Mouse (Mus musculus) CH12.LX (cell line): ENCODE results near the gene Tmem259. TPM values are rescaled to one million over a fixed set of nuclear protein-coding genes. Genes with fewer than 3 reads are reported as not detected.
A peak's percentile ranks its signal among the peaks of the same experiment; 100 is the strongest.

ENCODE experiments used
- DNase-seq: peaks from one replicate; pipeline ENCODE4 v3.0.0-alpha.2; 2013; ENCODE audit errors: extremely low read depth
- H3K27ac ChIP-seq: 2 replicates; pipeline ENCODE4 v1.5.1; 2012; ENCODE audit warnings: low read depth, mild to moderate bottlenecking, control low read depth, moderate library complexity; ENCODE audit not compliant: insufficient read depth
- H3K27me3 ChIP-seq: replicated peaks from 2 replicates; pipeline ENCODE3; 2012; ENCODE audit warnings: inconsistent platforms
- H3K36me3 ChIP-seq, 2 experiments: replicated peaks in 1 of 2; 2 replicates each; pipeline versions ENCODE3 to v1.6.1; 2012; ENCODE audit warnings: inconsistent platforms in 1 of 2, low read length in 1 of 2, mild to moderate bottlenecking in 1 of 2, mixed read lengths in 1 of 2, moderate library complexity in 1 of 2; ENCODE audit not compliant: control insufficient read depth in 1 of 2, insufficient read depth in 1 of 2
- H3K4me1 ChIP-seq, 2 experiments: 2 replicates each; pipeline ENCODE4 v1.6.1; 2012; ENCODE audit warnings: inconsistent platforms in 1 of 2, moderate library complexity in 1 of 2; ENCODE audit not compliant: insufficient read depth in 2 of 2, control insufficient read depth in 1 of 2
- H3K4me2 ChIP-seq: 2 replicates; pipeline ENCODE4 v1.6.1; 2012; ENCODE audit warnings: low read depth, mild to moderate bottlenecking, control low read depth; ENCODE audit not compliant: poor library complexity, insufficient read depth, severe bottlenecking
- H3K4me3 ChIP-seq, 3 experiments: fragments of 150-350 bp in 1 of 3; sonication (generic) in 1 of 3; replicated peaks in 1 of 3; 2 replicates each; pipeline versions ENCODE3 to v1.5.1; 2011 to 2012; ENCODE audit warnings: low read depth in 2 of 3, low read length in 2 of 3, mild to moderate bottlenecking in 2 of 3, moderate library complexity in 2 of 3, control low read depth in 1 of 3, improper control_type of control experiment in 1 of 3, inconsistent platforms in 1 of 3, mixed read lengths in 1 of 3; ENCODE audit not compliant: poor library complexity in 1 of 3
- H3K79me2 ChIP-seq: replicated peaks from 2 replicates; pipeline ENCODE4 v1.6.1; 2012; ENCODE audit warnings: mild to moderate bottlenecking, moderate library complexity; ENCODE audit not compliant: control insufficient read depth, poor library complexity, insufficient read depth, severe bottlenecking; ENCODE audit errors: extremely low read depth
- H3K9ac ChIP-seq: 2 replicates; pipeline ENCODE4 v1.6.1; 2012; ENCODE audit warnings: low read depth, mild to moderate bottlenecking, control low read depth, moderate library complexity; ENCODE audit not compliant: insufficient read depth
- H3K9me3 ChIP-seq: replicated peaks from 2 replicates; pipeline ENCODE3; 2012; ENCODE audit warnings: low read length, inconsistent platforms, mixed read lengths
- BHLHE40 ChIP-seq: IDR thresholded peaks from 2 replicates; pipeline ENCODE4 v1.6.1; 2011; ENCODE audit warnings: mild to moderate bottlenecking, low read depth, low read length, improper control_type of control experiment
- CHD1 ChIP-seq: IDR thresholded peaks from 2 replicates; pipeline ENCODE4 v1.6.1; 2012; ENCODE audit warnings: low read depth, low read length, improper control_type of control experiment, inconsistent platforms
- CHD2 ChIP-seq: IDR thresholded peaks from 2 replicates; pipeline ENCODE4 v1.6.1; 2011; ENCODE audit warnings: low read length, improper control_type of control experiment
- CTCF ChIP-seq, 2 experiments: IDR thresholded peaks in 1 of 2; conservative IDR thresholded peaks in 1 of 2; 2 replicates each; pipeline ENCODE4 v1.5.1; 2011 to 2012; ENCODE audit warnings: low read depth in 2 of 2, low read length in 2 of 2, improper control_type of control experiment in 1 of 2, inconsistent platforms in 1 of 2, mild to moderate bottlenecking in 1 of 2, moderate library complexity in 1 of 2
- E2F4 ChIP-seq: IDR thresholded peaks from 2 replicates; pipeline ENCODE4 v1.6.1; 2011; ENCODE audit warnings: low read depth, low read length, improper control_type of control experiment; ENCODE audit not compliant: insufficient replicate concordance
- ELF1 ChIP-seq: IDR thresholded peaks from 2 replicates; pipeline ENCODE4 v1.6.1; 2014; ENCODE audit warnings: low read depth, mild to moderate bottlenecking, inconsistent platforms, low read length, improper control_type of control experiment
- EP300 ChIP-seq: IDR thresholded peaks from 2 replicates; pipeline ENCODE4 v1.6.1; 2011; ENCODE audit warnings: low read length, improper control_type of control experiment
- ETS1 ChIP-seq: conservative IDR thresholded peaks from 2 replicates; pipeline ENCODE4 v1.6.1; 2012; ENCODE audit warnings: low read depth, mild to moderate bottlenecking, inconsistent platforms, low read length, improper control_type of control experiment, moderate library complexity
- GABPA ChIP-seq: IDR thresholded peaks from 2 replicates; pipeline ENCODE4 v1.6.1; 2012; ENCODE audit warnings: low read depth, low read length, improper control_type of control experiment, inconsistent platforms; ENCODE audit not compliant: insufficient replicate concordance
- HCFC1 ChIP-seq: IDR thresholded peaks from 2 replicates; pipeline ENCODE4 v1.6.1; 2012; ENCODE audit warnings: low read depth, mild to moderate bottlenecking, inconsistent platforms, low read length, improper control_type of control experiment
- IRF4 ChIP-seq: IDR thresholded peaks from 2 replicates; pipeline ENCODE4 v1.6.1; 2014; ENCODE audit warnings: low read depth, mild to moderate bottlenecking, inconsistent platforms, low read length, improper control_type of control experiment
- JUN ChIP-seq: IDR thresholded peaks from 2 replicates; pipeline ENCODE4 v1.6.1; 2011; ENCODE audit warnings: low read depth, mild to moderate bottlenecking, low read length, improper control_type of control experiment, moderate library complexity; ENCODE audit not compliant: insufficient read depth
- JUND ChIP-seq: conservative IDR thresholded peaks from 2 replicates; pipeline ENCODE4 v1.6.1; 2011; ENCODE audit warnings: low read depth, low read length, improper control_type of control experiment
- KAT2A ChIP-seq: IDR thresholded peaks from 2 replicates; pipeline ENCODE4 v1.6.1; 2012; ENCODE audit warnings: low read length, improper control_type of control experiment, inconsistent platforms; ENCODE audit not compliant: insufficient replicate concordance
- MAFK ChIP-seq: IDR thresholded peaks from 2 replicates; pipeline ENCODE4 v1.6.1; 2011; ENCODE audit warnings: low read length, improper control_type of control experiment; ENCODE audit not compliant: insufficient replicate concordance
- MAX ChIP-seq: IDR thresholded peaks from 2 replicates; pipeline ENCODE4 v1.6.1; 2011; ENCODE audit warnings: low read length, improper control_type of control experiment
- MAZ ChIP-seq: IDR thresholded peaks from 2 replicates; pipeline ENCODE4 v1.6.1; 2012; ENCODE audit warnings: low read depth, mild to moderate bottlenecking, inconsistent platforms, low read length, improper control_type of control experiment, moderate library complexity
- MEF2A ChIP-seq: IDR thresholded peaks from 2 replicates; pipeline ENCODE4 v1.6.1; 2014; ENCODE audit warnings: low read depth, mild to moderate bottlenecking, inconsistent platforms, low read length, improper control_type of control experiment, borderline replicate concordance
- MXI1 ChIP-seq: IDR thresholded peaks from 2 replicates; pipeline ENCODE4 v1.6.1; 2011; ENCODE audit warnings: mild to moderate bottlenecking, low read depth, low read length, improper control_type of control experiment
- MYC ChIP-seq: IDR thresholded peaks from 2 replicates; pipeline ENCODE4 v1.6.1; 2011; ENCODE audit warnings: low read depth, mild to moderate bottlenecking, improper control_type of control experiment, low read length
- NELFE ChIP-seq: IDR thresholded peaks from 2 replicates; pipeline ENCODE4 v1.6.1; 2011; ENCODE audit warnings: low read depth, low read length, improper control_type of control experiment
- NRF1 ChIP-seq: IDR thresholded peaks from 2 replicates; pipeline ENCODE4 v1.6.1; 2014; ENCODE audit warnings: low read depth, mild to moderate bottlenecking, inconsistent platforms, low read length, improper control_type of control experiment, moderate library complexity
- PAX5 ChIP-seq: IDR thresholded peaks from 2 replicates; pipeline ENCODE4 v1.6.1; 2012; ENCODE audit warnings: low read length, inconsistent platforms, mixed read lengths
- POLR2A ChIP-seq: IDR thresholded peaks from 2 replicates; pipeline ENCODE4 v1.6.1; 2011; ENCODE audit warnings: low read depth, mild to moderate bottlenecking, improper control_type of control experiment, low read length
- POLR2AphosphoS2 ChIP-seq: IDR thresholded peaks from 2 replicates; pipeline ENCODE4 v1.6.1; 2011; ENCODE audit warnings: low read depth, low read length, improper control_type of control experiment
- RAD21 ChIP-seq: IDR thresholded peaks from 2 replicates; pipeline ENCODE4 v1.6.1; 2011; ENCODE audit warnings: low read depth, mild to moderate bottlenecking, low read length, improper control_type of control experiment, moderate library complexity
- RCOR1 ChIP-seq: conservative IDR thresholded peaks from 2 replicates; pipeline ENCODE4 v1.6.1; 2012; ENCODE audit warnings: low read depth, mild to moderate bottlenecking, inconsistent platforms, low read length, improper control_type of control experiment
- SIN3A ChIP-seq: IDR thresholded peaks from 2 replicates; pipeline ENCODE4 v1.6.1; 2012; ENCODE audit warnings: low read length, improper control_type of control experiment, inconsistent platforms
- SMC3 ChIP-seq: IDR thresholded peaks from 2 replicates; pipeline ENCODE4 v1.6.1; 2011; ENCODE audit warnings: low read depth, low read length, improper control_type of control experiment
- TBP ChIP-seq: conservative IDR thresholded peaks from 2 replicates; pipeline ENCODE4 v1.6.1; 2011; ENCODE audit warnings: low read depth, low read length, improper control_type of control experiment
- TCF12 ChIP-seq: IDR thresholded peaks from 2 replicates; pipeline ENCODE4 v1.6.1; 2014; ENCODE audit warnings: low read depth, mild to moderate bottlenecking, inconsistent platforms, low read length, improper control_type of control experiment
- UBTF ChIP-seq: IDR thresholded peaks from 2 replicates; pipeline ENCODE4 v1.6.1; 2012; ENCODE audit warnings: low read depth, mild to moderate bottlenecking, inconsistent platforms, low read length, improper control_type of control experiment, moderate library complexity
- USF1 ChIP-seq: IDR thresholded peaks from 2 replicates; pipeline ENCODE4 v1.6.1; 2014; ENCODE audit warnings: low read depth, mild to moderate bottlenecking, inconsistent platforms, low read length, improper control_type of control experiment
- USF2 ChIP-seq: conservative IDR thresholded peaks from 2 replicates; pipeline ENCODE4 v1.6.1; 2011; ENCODE audit warnings: low read depth, low read length, improper control_type of control experiment
- ZC3H11A ChIP-seq: IDR thresholded peaks from 2 replicates; pipeline ENCODE4 v1.6.1; 2012; ENCODE audit warnings: low read depth, mild to moderate bottlenecking, inconsistent platforms, low read length, improper control_type of control experiment
- ZKSCAN1 ChIP-seq: IDR thresholded peaks from 2 replicates; pipeline ENCODE4 v1.6.1; 2012; ENCODE audit warnings: low read depth, inconsistent platforms, low read length, improper control_type of control experiment, borderline replicate concordance
- ZMIZ1 ChIP-seq: IDR thresholded peaks from 2 replicates; pipeline ENCODE4 v1.6.1; 2012; ENCODE audit warnings: low read depth, mild to moderate bottlenecking, inconsistent platforms, low read length, improper control_type of control experiment
- ZNF384 ChIP-seq: IDR thresholded peaks from 2 replicates; pipeline ENCODE4 v1.6.1; 2012; ENCODE audit warnings: low read depth, low read length, improper control_type of control experiment, inconsistent platforms
- dilution Hi-C: fragments of 300-500 bp; cut with MboI; formaldehyde crosslinking; loops from 2 replicates; pipeline ENCODE4 v1.14.3; 2020; ENCODE audit warnings: low sequenced_read_pairs; ENCODE audit not compliant: extremely low pct_unique_long_range_greater_than_20kb, extremely low pct_ligation_motif_present
- in situ Hi-C: fragments of 300-500 bp; cut with MboI; formaldehyde crosslinking; loops from 3 replicates; pipeline ENCODE4 v1.14.3; 2019; ENCODE audit warnings: low sequenced_read_pairs, low pct_ligation_motif_present, low pct_unique_long_range_greater_than_20kb, mixed read lengths
- polyA plus RNA-seq: library from polyadenylated mRNA; unstranded; fragments of >175 nt; gene quantifications from 2 replicates; pipeline ENCODE4 v1.2.1, GENCODE M21; 2012; ENCODE audit warnings: low read depth; ENCODE audit not compliant: insufficient read length
- total RNA-seq, 2 experiments: library from RNA; depleted of rRNA; stranded (reverse); fragments of 300-350 nt in 1 of 2; fragments of >200 nt in 1 of 2; gene quantifications; 2 replicates each; pipeline ENCODE4 v1.2.3; 2012 to 2014

The Tmem259 gene
- total and polyA plus RNA-seq, 3 experiments = 50.1 to 84.2 (median 71.7) TPM

- H3K9me3 ChIP-seq = no peaks in the 10 kb centered on the region
- peaks cover 27 to 36% of the 10 kb centered on the region in 2 experiments for H3K4me1 ChIP-seq
- peak; percentile 74 for DNase-seq
- H3K36me3 ChIP-seq = peaks cover 64 to 84% of the 10 kb centered on the region in 2 experiments
- no peak for TF ChIP-seq RAD21
- TF ChIP-seq USF2 = no peak
- peak; percentile 82; the same call in 1 of the 2 replicates for TF ChIP-seq SIN3A
- peak; percentile 56; the same call in 1 of the 2 replicates for TF ChIP-seq MAX
- TF ChIP-seq ZKSCAN1 = no peak
- TF ChIP-seq KAT2A = no peak
- peak; percentile 44 for TF ChIP-seq HCFC1
- no peak for TF ChIP-seq NRF1
- peak; percentile 49; the same call in 1 of the 2 replicates for TF ChIP-seq UBTF
- no peak for TF ChIP-seq ZMIZ1
- no peak for TF ChIP-seq NELFE
- peak; percentile 81 for TF ChIP-seq ELF1
- no peak for TF ChIP-seq GABPA
- TF ChIP-seq CHD1 = 0 out of 2 replicates have a peak, but pooled peaks have one; percentile 76
- TF ChIP-seq ZC3H11A = no peak
- TF ChIP-seq SMC3 = no peak; the same call in 1 of the 2 replicates
- TF ChIP-seq MXI1 = 0 out of 2 replicates have a peak, but pooled peaks have one; percentile 59
- peak; percentile 74 for TF ChIP-seq ETS1
- TF ChIP-seq MYC = peak; percentile 53; the same call in 1 of the 2 replicates
- TF ChIP-seq ZNF384 = peak; percentile 58
- no peak for TF ChIP-seq PAX5
- peak; percentile 72 for TF ChIP-seq JUND
- TF ChIP-seq MEF2A = peak; percentile 54; the same call in 1 of the 2 replicates
- TF ChIP-seq EP300 = peak; percentile 94
- peak; percentile 87 for TF ChIP-seq MAZ
- no peak for TF ChIP-seq TBP
- no peak for TF ChIP-seq E2F4
- TF ChIP-seq MAFK = no peak
- TF ChIP-seq BHLHE40 = peak; percentile 76
- peak; percentile 77 for TF ChIP-seq TCF12
- no peak for TF ChIP-seq CTCF (conservative IDR thresholded peaks at IDR 0.05 in 1 of 2, IDR thresholded peaks at IDR 0.05 in 1 of 2; ENCODE audit: low read depth in 2 of 2, low read length in 2 of 2)
- peak; percentile 56 for TF ChIP-seq CHD2
- TF ChIP-seq JUN = peak; percentile 75
- peak; percentile 41; the same call in 1 of the 2 replicates for TF ChIP-seq POLR2A
- peak; percentile 98 for TF ChIP-seq IRF4
- no peak for TF ChIP-seq USF1
- peak; percentile 79; the same call in 1 of the 2 replicates for TF ChIP-seq RCOR1
- TF ChIP-seq POLR2AphosphoS2 = no peak
- H3K27ac ChIP-seq = peak overlapping the region; percentile 97
- dilution Hi-C loops = no loop called here
- H3K4me2 ChIP-seq = peak overlapping the region; percentile 48
- H3K9ac ChIP-seq = peak overlapping the region; percentile 19
- in situ Hi-C loops = no loop called here
- H3K27me3 ChIP-seq = no peaks in the 10 kb centered on the region
- H3K4me3 ChIP-seq = peak overlapping the region in 2 of 3 experiments; percentile 34 to 37
- no peaks in the 10 kb centered on the region for H3K79me2 ChIP-seq
Measured at GRCm38 (mm10) chr10:80024229-80025043, 40.3 kb upstream of the Tmem259 start.
